Mouse (Mus musculus) heart, embryonic 15.5 days (tissue): ENCODE data around the gene Dcaf1. TPM values are rescaled to one million over a fixed set of nuclear protein-coding genes. Genes with fewer than 3 reads are reported as not detected.

Source experiments
- ATAC-seq: fragments of 200-750 bp; cut with Nextera tagmentation; replicated peaks from 2 replicates; pipeline ENCODE4 v1.8.0; 2017; ENCODE audit warnings: low read depth, moderate TSS enrichment; ENCODE audit not compliant: insufficient number of reproducible peaks, insufficient read depth, low FRiP score
- H3K27ac ChIP-seq: fragments of 300-500 bp; sonication (generic); 2 replicates; pipeline ENCODE4 v1.5.1; 2015; ENCODE audit warnings: mild to moderate bottlenecking, inconsistent platforms
- H3K27me3 ChIP-seq: fragments of 300-500 bp; sonication (generic); 2 replicates; pipeline ENCODE4 v1.6.1; 2015; ENCODE audit warnings: inconsistent platforms
- H3K36me3 ChIP-seq: fragments of 300-500 bp; sonication (generic); 2 replicates; pipeline ENCODE4 v1.6.1; 2015; ENCODE audit warnings: mild to moderate bottlenecking, inconsistent platforms
- H3K4me1 ChIP-seq: fragments of 300-500 bp; sonication (generic); replicated peaks from 2 replicates; pipeline ENCODE4 v1.6.1; 2015; ENCODE audit warnings: inconsistent platforms
- H3K4me2 ChIP-seq: fragments of 300-500 bp; sonication (generic); 2 replicates; pipeline ENCODE4 v1.6.1; 2015; ENCODE audit warnings: inconsistent platforms, mild to moderate bottlenecking, moderate library complexity
- H3K4me3 ChIP-seq: fragments of 300-500 bp; sonication (generic); 2 replicates; pipeline ENCODE4 v1.5.1; 2015; ENCODE audit warnings: mild to moderate bottlenecking, inconsistent platforms
- H3K9ac ChIP-seq: fragments of 300-500 bp; sonication (generic); 2 replicates; pipeline ENCODE4 v1.6.1; 2015; ENCODE audit warnings: mild to moderate bottlenecking, inconsistent platforms
- H3K9me3 ChIP-seq: fragments of 300-500 bp; sonication (generic); replicated peaks from 2 replicates; pipeline ENCODE4 v1.6.1; 2016; ENCODE audit warnings: inconsistent platforms
- WGBS: fragments of 180-500 bp; shearing (Covaris S2); methylation state at CpG from one replicate; pipeline ENCODE4 v1.1.7; 2015; ENCODE audit warnings: mixed read lengths; 5-methylcytosine and 5-hydroxymethylcytosine counted together
- polyA plus RNA-seq: library from polyadenylated mRNA; unstranded; fragments of >200 nt; fragmentation: Nextera tagmentation; extraction: Ambion mirVana; gene quantifications from 2 replicates; pipeline ENCODE4 v1.2.1, GENCODE M21; 2015

Gene Dcaf1
- polyA plus RNA-seq, 1 experiment from 2014 or later: 14.1 TPM

DNA sequence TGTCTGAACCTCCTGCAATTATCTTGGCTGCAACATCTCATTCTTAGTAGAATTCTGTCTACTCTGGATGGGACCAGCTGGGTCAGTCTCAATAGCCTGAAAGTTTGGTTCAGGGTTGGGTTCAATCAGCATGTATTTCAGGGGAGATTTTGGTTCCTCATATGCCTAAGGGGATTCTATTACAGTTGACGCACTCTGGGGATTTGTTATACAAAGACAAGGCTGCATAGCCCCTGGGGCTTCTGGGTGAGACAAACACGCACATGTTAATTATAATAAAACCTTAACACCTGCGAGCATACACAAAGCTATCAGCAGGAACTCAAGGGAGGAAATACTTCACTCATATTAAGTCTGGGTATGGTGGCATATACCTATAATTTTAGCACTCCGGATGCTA, 15.2 kb upstream of the Dcaf1 start:
- H3K9ac ChIP-seq: no peak overlapping the region
- no peak for ATAC-seq
- H3K4me2 ChIP-seq: no peak overlapping the region
- 73% methylated on average over 4 of the region's 4 CpGs for WGBS
- H3K36me3 ChIP-seq: no peaks in the 10 kb centered on the region
- no peaks in the 10 kb centered on the region for H3K4me1 ChIP-seq
- no peak overlapping the region for H3K4me3 ChIP-seq
- H3K9me3 ChIP-seq: peaks cover 6% of the 10 kb centered on the region; the same call in 1 of the 2 replicates
- no peak overlapping the region for H3K27ac ChIP-seq
- H3K27me3 ChIP-seq: no peaks in the 10 kb centered on the region

GRCm38 (mm10) chr9:106818191-106818590, 3.5 kb upstream of the Dcaf1 start:
- H3K36me3 ChIP-seq: no peaks in the 10 kb centered on the region
- ATAC-seq: no peak
- 69% methylated on average over 6 of the region's 6 CpGs for WGBS

DNA sequence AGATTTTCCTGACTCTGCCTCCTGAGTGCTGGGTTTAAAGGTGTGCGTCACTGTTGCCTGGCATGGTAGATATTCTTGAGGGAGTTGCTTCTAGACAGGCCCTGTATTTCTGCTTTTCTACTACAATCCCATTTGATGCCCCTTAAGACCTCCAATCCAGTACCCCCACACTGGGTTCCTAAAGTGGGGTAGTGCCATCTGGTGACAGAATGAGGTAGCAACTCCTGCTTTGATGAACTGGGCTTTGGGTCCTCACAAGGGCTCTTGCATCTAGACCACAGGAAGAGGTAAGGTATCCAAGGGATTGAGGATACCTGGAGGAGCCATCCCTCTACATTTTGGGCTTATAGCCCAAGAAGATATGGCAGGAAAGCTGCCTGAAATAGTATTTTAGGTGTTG, 2.5 kb upstream of the Dcaf1 start:
- no peak overlapping the region for H3K27ac ChIP-seq
- H3K9me3 ChIP-seq: no peaks in the 10 kb centered on the region
- ATAC-seq: no peak
- no peak overlapping the region for H3K9ac ChIP-seq
- no peaks in the 10 kb centered on the region for H3K27me3 ChIP-seq
- no peaks in the 10 kb centered on the region for H3K36me3 ChIP-seq
- H3K4me2 ChIP-seq: no peak overlapping the region
- 93% methylated on average over 1 of the region's 1 CpGs for WGBS
- H3K4me1 ChIP-seq: 0 out of 2 replicates have a peak, but pooled peaks cover 6% of the 10 kb centered on the region
- H3K4me3 ChIP-seq: no peak overlapping the region

More at GRCm38 (mm10) chr9:106818191-106818590, 3.5 kb upstream of the Dcaf1 start:
- Histone ChIP-seq H3K9me3 (no peaks in the 10 kb centered on the region), H3K27me3 (no peaks in the 10 kb centered on the region), H3K4me3 (no peak overlapping the region), H3K4me1 (0 out of 2 replicates have a peak, but pooled peaks cover 5% of the 10 kb centered on the region), H3K4me2 (no peak overlapping the region), H3K27ac (no peak overlapping the region), H3K9ac (no peak overlapping the region)

GRCm38 (mm10) chr9:106821050-106821617, 540 bp upstream of the Dcaf1 start:
- Histone ChIP-seq H3K4me1 (0 out of 2 replicates have a peak, but pooled peaks cover 6% of the 10 kb centered on the region), H3K9me3 (no peaks in the 10 kb centered on the region), H3K4me3 (peak overlapping the region; percentile 100), H3K27me3 (no peaks in the 10 kb centered on the region), H3K4me2 (peak overlapping the region; percentile 61), H3K27ac (0 out of 2 replicates have a peak overlapping the region, but pooled peaks have one; percentile 6), H3K9ac (peak overlapping the region; percentile 35), H3K36me3 (no peaks in the 10 kb centered on the region)
- WGBS: 38% methylated on average over 15 of the region's 15 CpGs
- ATAC-seq: no peak

GRCm38 (mm10) chr9:106822381-106823104, 869 bp downstream of the Dcaf1 start:
- peak; percentile 85 for ATAC-seq
- Histone ChIP-seq H3K4me3 (peak overlapping the region; percentile 100), H3K4me1 (0 out of 2 replicates have a peak, but pooled peaks cover 6% of the 10 kb centered on the region), H3K9ac (peak overlapping the region; percentile 96), H3K4me2 (peak overlapping the region; percentile 67), H3K36me3 (no peaks in the 10 kb centered on the region), H3K9me3 (no peaks in the 10 kb centered on the region), H3K27me3 (no peaks in the 10 kb centered on the region), H3K27ac (peak overlapping the region; percentile 95)
- under 1% methylated on average over 32 of the region's 32 CpGs for WGBS

DNA sequence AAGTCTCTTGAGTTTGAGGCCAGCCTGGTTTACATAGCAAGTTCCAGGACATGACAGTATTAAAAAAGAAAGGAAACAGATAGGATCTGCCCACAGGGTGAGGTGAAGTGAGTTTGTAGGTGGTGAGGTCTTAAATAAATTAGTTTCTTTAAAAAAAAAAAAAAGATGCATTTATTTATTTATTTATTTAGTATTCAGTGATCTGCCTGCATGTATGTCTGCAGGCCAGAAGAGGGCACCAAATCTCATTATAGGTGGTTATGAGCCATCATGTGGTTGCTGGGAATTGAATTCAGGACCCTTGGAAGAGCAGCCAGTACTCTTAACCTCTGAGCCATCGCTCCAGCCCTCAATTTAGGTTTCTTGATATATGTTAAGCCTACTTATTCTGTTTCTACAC, 18.9 kb downstream of the Dcaf1 start:
- no peaks in the 10 kb centered on the region for H3K4me1 ChIP-seq
- no peak for ATAC-seq
- no peak overlapping the region for H3K9ac ChIP-seq
- peaks cover 71% of the 10 kb centered on the region for H3K36me3 ChIP-seq
- no peak overlapping the region for H3K4me3 ChIP-seq
- 98% methylated on average over 1 of the region's 1 CpGs for WGBS
- no peak overlapping the region for H3K27ac ChIP-seq
- H3K9me3 ChIP-seq: no peaks in the 10 kb centered on the region
- H3K4me2 ChIP-seq: no peak overlapping the region
- H3K27me3 ChIP-seq: no peaks in the 10 kb centered on the region

GRCm38 (mm10) chr9:106842800-106843199, 21.1 kb downstream of the Dcaf1 start:
- H3K9me3 ChIP-seq: no peaks in the 10 kb centered on the region
- ATAC-seq: no peak
- H3K9ac ChIP-seq: no peak overlapping the region
- no peak overlapping the region for H3K4me3 ChIP-seq
- 91% methylated on average over 6 of the region's 6 CpGs for WGBS
- H3K27ac ChIP-seq: no peak overlapping the region
- no peak overlapping the region for H3K4me2 ChIP-seq
- no peaks in the 10 kb centered on the region for H3K27me3 ChIP-seq
- H3K36me3 ChIP-seq: peaks cover 69% of the 10 kb centered on the region
- no peaks in the 10 kb centered on the region for H3K4me1 ChIP-seq

DNA sequence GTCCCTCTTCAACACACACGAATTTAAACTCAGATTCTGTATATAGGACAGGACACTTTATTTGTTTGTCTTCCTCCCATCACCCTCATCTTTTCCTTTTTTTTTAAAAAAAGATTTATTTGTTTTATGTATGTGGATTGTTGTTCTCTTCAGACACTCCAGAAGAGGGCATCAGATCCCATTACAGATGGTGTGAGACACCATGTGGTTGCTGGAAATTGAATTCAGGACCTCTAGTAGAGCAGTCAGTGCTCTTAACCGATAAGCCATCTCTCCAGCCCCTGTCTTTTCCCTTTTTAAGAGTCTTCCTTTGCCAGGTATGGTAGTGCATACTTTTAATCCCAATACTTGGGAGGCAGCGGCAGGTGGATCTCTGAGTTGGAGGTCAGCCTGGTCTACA, 35.0 kb downstream of the Dcaf1 start:
- no peaks in the 10 kb centered on the region for H3K9me3 ChIP-seq
- no peak for ATAC-seq
- WGBS: 80% methylated on average over 3 of the region's 3 CpGs
- no peak overlapping the region for H3K9ac ChIP-seq
- peaks cover 74% of the 10 kb centered on the region for H3K36me3 ChIP-seq
- H3K4me3 ChIP-seq: no peak overlapping the region
- H3K4me2 ChIP-seq: no peak overlapping the region
- H3K27ac ChIP-seq: no peak overlapping the region
- H3K4me1 ChIP-seq: no peaks in the 10 kb centered on the region
- no peaks in the 10 kb centered on the region for H3K27me3 ChIP-seq

DNA sequence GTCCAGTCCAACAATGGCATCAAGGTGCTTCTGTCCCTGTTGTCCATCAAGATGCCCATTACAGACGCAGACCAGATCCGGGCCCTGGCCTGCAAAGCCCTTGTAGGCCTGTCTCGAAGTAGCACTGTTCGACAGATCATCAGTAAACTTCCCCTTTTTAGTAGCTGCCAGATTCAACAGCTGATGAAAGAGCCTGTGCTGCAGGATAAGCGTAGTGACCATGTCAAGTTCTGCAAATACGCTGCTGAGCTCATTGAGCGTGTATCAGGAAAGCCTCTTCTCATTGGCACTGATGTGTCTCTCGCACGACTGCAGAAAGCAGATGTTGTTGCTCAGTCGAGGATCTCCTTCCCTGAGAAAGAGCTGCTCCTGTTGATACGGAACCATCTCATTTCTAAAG, 36.4 kb downstream of the Dcaf1 start:
- Histone ChIP-seq H3K9me3 (no peaks in the 10 kb centered on the region), H3K4me3 (no peak overlapping the region), H3K4me1 (no peaks in the 10 kb centered on the region), H3K27ac (no peak overlapping the region), H3K9ac (no peak overlapping the region), H3K4me2 (no peak overlapping the region), H3K36me3 (peaks cover 78% of the 10 kb centered on the region), H3K27me3 (no peaks in the 10 kb centered on the region)
- 85% methylated on average over 11 of the region's 11 CpGs for WGBS
- no peak for ATAC-seq

DNA sequence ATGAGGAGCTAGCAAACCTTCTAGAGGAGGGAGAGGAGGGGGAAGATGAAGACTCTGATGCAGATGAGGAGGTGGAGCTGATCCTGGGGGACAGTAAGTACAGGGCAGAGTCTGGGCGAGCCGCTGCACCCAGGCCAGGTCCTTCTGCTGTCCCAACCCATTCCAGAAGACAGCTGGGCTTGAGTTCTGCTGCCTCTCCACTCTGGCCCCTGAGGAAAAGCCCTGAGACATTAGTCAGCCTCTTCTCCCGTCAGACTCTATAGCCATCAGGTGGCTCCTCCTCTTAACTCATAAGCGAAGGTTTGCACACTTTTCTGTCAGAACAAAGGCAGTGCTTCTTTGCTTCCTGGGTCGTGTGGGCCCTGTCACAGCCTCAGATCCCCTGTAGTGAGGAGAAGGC, 52.5 kb downstream of the Dcaf1 start:
- Histone ChIP-seq H3K36me3 (peaks cover 50% of the 10 kb centered on the region), H3K4me2 (no peak overlapping the region), H3K27me3 (no peaks in the 10 kb centered on the region), H3K4me3 (no peak overlapping the region), H3K9ac (no peak overlapping the region), H3K4me1 (no peaks in the 10 kb centered on the region), H3K9me3 (no peaks in the 10 kb centered on the region), H3K27ac (no peak overlapping the region)
- no peak for ATAC-seq
- WGBS: 84% methylated on average over 5 of the region's 5 CpGs

DNA sequence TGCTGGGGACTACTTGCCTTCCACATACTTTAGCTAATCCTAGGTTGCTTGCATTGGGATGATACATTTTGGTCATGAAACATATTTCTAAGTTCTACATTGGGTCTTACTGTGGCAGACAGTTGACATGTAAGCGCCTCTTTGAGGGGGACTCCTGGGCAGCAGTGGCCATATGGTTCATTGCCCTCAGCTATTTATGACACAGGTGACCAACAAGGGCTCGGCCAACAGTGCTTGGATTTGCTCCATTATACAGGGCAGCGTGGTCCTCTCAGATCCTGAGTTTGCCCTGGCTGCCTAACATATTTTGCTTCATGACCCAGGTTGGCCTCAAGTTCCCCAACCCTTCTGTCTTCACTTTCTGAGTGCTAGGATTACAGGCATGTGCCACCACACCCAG, 55.0 kb downstream of the Dcaf1 start:
- Histone ChIP-seq H3K4me2 (no peak overlapping the region), H3K27ac (no peak overlapping the region), H3K9ac (no peak overlapping the region), H3K4me3 (no peak overlapping the region), H3K9me3 (no peaks in the 10 kb centered on the region), H3K27me3 (no peaks in the 10 kb centered on the region), H3K36me3 (peaks cover 62% of the 10 kb centered on the region), H3K4me1 (no peaks in the 10 kb centered on the region)
- 85% methylated on average over 3 of the region's 3 CpGs for WGBS
- no peak for ATAC-seq

DNA sequence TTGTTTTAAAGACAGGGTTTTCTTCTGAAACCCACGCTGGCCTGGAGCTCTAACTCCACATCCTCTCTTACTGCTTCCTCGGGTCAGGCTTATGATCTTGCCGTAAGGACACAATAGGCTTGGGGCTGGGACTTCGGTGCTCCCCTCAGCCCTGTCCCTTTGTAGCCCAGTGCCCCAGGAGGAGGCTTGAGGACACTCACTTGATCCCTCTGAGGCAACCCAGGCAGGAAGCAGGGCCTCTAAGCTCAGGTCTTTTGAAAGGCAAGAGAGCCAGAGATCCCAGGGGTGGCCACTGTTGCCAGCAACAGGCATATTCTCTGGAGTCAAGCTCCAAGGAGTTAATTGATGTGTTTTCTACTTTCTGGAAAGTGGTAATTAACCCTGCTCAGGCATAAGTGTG, 57.8 kb downstream of the Dcaf1 start:
- H3K4me1 ChIP-seq: peaks cover 17% of the 10 kb centered on the region
- H3K9ac ChIP-seq: no peak overlapping the region
- 0 out of 2 replicates have a peak overlapping the region, but pooled peaks have one; percentile 4 for H3K27ac ChIP-seq
- no peaks in the 10 kb centered on the region for H3K27me3 ChIP-seq
- H3K4me3 ChIP-seq: no peak overlapping the region
- ATAC-seq: no peak
- H3K4me2 ChIP-seq: no peak overlapping the region
- H3K36me3 ChIP-seq: peaks cover 67% of the 10 kb centered on the region
- no peaks in the 10 kb centered on the region for H3K9me3 ChIP-seq
- WGBS: 80% methylated on average over 4 of the region's 4 CpGs
